Mouse (Mus musculus): ENCODE measurements at regions not wholly inside any gene's neighbourhood (a gene's known extent, or its start where the extent isn't known, plus 50 kb on each side); places are given as distances from the start of the nearest gene placed in this dataset.
"Not testable (repeated sequence)": the region's sequence is repeated elsewhere in the genome, so short reads cannot be mapped to it uniquely, and the experiment has no call there.

DNA sequence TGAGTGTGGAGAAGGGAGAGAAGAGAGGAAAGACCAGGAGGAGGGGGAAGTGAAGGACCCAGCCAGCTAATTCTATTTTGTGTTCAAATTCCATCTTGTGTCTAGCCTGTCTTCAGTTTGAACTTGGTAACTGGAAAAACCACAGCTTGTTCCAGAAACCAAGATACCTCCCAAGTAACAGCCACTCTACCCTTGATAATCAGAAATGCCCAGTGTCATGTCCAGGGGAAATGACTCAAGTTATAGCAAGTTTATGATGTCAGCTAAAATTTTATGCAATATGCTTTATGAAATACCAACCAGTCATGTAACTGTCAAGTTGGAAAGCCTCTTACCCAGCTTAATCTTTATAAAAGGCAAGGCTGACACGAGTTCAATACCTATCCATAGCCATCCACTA lies 137.4 kb upstream of the Thpo start:
- Histone ChIP-seq H3K79me2 (replicated peaks; ENCODE audit: control insufficient read depth, insufficient read depth, low read length) (no peaks in the 10 kb centered on the region), H3K27ac (no peak overlapping the region), H3K9ac (ENCODE audit: low read depth, low read length) (no peak overlapping the region), H3K4me1 (ENCODE audit: control insufficient read depth, insufficient read depth, low read length) (no peaks in the 10 kb centered on the region), H3K36me3 (ENCODE audit: control insufficient read depth, insufficient read depth, low read length) (no peaks in the 10 kb centered on the region), H3K27me3 (ENCODE audit: control insufficient read depth, insufficient read depth, low read length) (no peaks in the 10 kb centered on the region), H3K4me3 (no peak overlapping the region)
- no peak for TF ChIP-seq POLR2A (IDR thresholded peaks at IDR 0.05; ENCODE audit: insufficient read depth, low read depth, low read length)
- TF ChIP-seq EP300 (IDR thresholded peaks at IDR 0.05; ENCODE audit: insufficient read depth, low read depth, low read length) = no peak
- DNase-seq = no peak
- intact Hi-C loops (cut with DNase I) = no loop called here
- 23% methylated on average over 1 of the region's 1 CpGs for WGBS

DNA sequence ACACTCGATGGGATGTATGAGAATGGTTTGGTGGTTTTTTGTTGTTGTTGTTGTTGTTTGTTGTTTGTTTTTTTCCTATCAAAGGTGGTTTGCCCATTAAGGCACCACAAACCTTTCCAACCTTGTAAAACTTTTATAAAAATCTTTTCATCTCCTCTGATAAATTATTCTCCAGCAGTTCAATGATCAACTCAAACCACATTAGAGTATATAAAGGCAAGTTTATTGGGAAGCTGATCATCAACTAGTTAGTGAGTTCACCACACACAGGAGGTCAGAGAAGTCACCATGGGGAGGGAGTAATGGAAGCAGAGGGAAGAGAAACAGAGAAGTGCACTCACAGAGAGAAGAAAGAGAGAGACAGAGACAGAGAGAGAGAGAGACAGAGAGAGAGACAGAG lies 132.5 kb upstream of the Thpo start:
- intact Hi-C loops (cut with DNase I) = no loop called here
- no peaks in the 10 kb centered on the region for H3K4me1 ChIP-seq (ENCODE audit: control insufficient read depth, insufficient read depth, low read length)
- TF ChIP-seq POLR2A (IDR thresholded peaks at IDR 0.05; ENCODE audit: insufficient read depth, low read depth, low read length) = no peak
- no peak for TF ChIP-seq EP300 (IDR thresholded peaks at IDR 0.05; ENCODE audit: insufficient read depth, low read depth, low read length)
- no peak for TF ChIP-seq CTCF (IDR thresholded peaks at IDR 0.05)
- H3K79me2 ChIP-seq (replicated peaks; ENCODE audit: control insufficient read depth, insufficient read depth, low read length) = no peaks in the 10 kb centered on the region
- H3K9ac ChIP-seq (ENCODE audit: low read depth, low read length) = no peak overlapping the region
- no peaks in the 10 kb centered on the region for H3K36me3 ChIP-seq (ENCODE audit: control insufficient read depth, insufficient read depth, low read length)
- H3K4me3 ChIP-seq = no peak overlapping the region
- H3K27me3 ChIP-seq (ENCODE audit: control insufficient read depth, insufficient read depth, low read length) = no peaks in the 10 kb centered on the region
- no peak overlapping the region for H3K27ac ChIP-seq
- no peak for DNase-seq
- WGBS = 72% methylated on average over 1 of the region's 1 CpGs

DNA sequence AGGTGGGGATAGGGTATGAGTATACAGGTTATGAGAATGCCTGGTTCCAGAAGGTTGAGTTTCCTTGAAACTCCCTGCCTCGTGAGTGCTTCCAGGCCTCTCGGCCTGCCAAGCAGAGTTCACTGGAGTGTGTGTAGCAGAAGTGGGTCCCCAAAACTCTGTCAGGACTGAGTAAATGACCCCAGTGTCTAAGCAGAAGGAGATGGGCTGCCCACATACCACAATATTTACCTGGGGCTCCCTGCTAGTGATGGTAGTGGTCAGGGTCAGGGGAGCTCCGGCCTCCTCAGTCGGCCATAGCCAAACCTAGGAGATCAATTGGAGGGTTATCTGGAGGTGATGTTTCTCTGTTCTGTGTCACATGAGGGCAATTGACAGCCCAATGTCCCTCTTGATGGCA lies 126.9 kb upstream of the Thpo start:
- 95% methylated on average over 4 of the region's 4 CpGs for WGBS
- no peaks in the 10 kb centered on the region for H3K36me3 ChIP-seq (ENCODE audit: control insufficient read depth, insufficient read depth, low read length)
- H3K79me2 ChIP-seq (replicated peaks; ENCODE audit: control insufficient read depth, insufficient read depth, low read length) = no peaks in the 10 kb centered on the region
- no peak for DNase-seq
- H3K4me3 ChIP-seq = no peak overlapping the region
- TF ChIP-seq POLR2A (IDR thresholded peaks at IDR 0.05; ENCODE audit: insufficient read depth, low read depth, low read length) (no peak), EP300 (IDR thresholded peaks at IDR 0.05; ENCODE audit: insufficient read depth, low read depth, low read length) (no peak), CTCF (IDR thresholded peaks at IDR 0.05) (no peak)
- intact Hi-C loops (cut with DNase I) = no loop called here
- H3K4me1 ChIP-seq (ENCODE audit: control insufficient read depth, insufficient read depth, low read length) = no peaks in the 10 kb centered on the region; the same call in 1 of the 2 replicates
- H3K9ac ChIP-seq (ENCODE audit: low read depth, low read length) = no peak overlapping the region
- H3K27ac ChIP-seq = no peak overlapping the region
- H3K27me3 ChIP-seq (ENCODE audit: control insufficient read depth, insufficient read depth, low read length) = no peaks in the 10 kb centered on the region

DNA sequence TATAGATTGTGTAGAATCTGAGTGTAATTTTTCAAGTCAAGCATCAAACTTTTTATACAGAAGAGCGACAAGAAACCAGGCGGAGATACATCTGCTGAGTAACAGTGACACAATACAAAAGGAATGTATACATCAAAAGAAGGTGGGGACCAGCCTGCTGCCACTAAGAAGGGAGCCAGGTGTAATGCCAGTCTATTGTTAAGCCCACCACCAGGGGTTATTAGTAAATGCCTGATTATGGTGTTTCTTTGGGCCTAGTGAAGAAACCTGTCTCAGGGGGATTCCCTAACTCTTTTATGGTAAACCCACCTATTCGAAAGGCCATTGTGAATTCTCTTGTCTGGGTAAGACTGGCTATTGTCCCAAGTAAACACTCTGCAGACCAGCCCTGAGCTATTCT lies 126.3 kb upstream of the Thpo start:
- H3K9ac ChIP-seq (ENCODE audit: low read depth, low read length); H3K4me3 ChIP-seq; H3K27ac ChIP-seq; H3K4me1 ChIP-seq (ENCODE audit: control insufficient read depth, insufficient read depth, low read length); H3K27me3 ChIP-seq (ENCODE audit: control insufficient read depth, insufficient read depth, low read length); intact Hi-C loops (cut with DNase I); H3K79me2 ChIP-seq (replicated peaks; ENCODE audit: control insufficient read depth, insufficient read depth, low read length); H3K36me3 ChIP-seq (ENCODE audit: control insufficient read depth, insufficient read depth, low read length); DNase-seq: not testable (repeated sequence)
- 81% methylated on average over 3 of the region's 3 CpGs for WGBS

DNA sequence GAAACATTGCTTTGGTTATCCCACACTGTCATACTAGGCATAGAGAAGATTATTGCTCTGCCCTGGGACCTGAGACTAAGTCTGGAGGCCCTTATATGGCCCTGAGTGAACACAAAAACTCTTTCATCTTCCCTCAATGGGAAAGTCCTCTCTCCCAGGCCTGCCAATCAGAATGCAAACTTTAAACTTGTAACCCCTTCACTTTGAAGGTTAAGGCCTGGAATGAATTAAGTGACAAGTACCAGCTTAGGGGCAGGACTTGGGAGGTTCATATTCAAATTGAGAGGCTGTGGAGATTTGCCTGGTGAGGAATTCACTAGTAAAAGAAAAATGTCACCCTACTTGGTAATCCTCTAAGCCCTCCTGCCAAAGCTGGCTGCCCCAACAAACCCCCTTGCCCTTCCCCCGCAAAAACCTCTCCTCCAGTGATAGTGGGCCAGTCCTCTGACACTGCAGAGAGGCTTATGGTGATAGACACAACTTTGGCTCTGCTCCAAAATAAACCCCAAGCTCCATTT lies 120.4 kb upstream of the Thpo start:
- Histone ChIP-seq H3K4me3 (no peak overlapping the region), H3K9ac (ENCODE audit: low read depth, low read length) (no peak overlapping the region), H3K27ac (no peak overlapping the region), H3K27me3 (ENCODE audit: control insufficient read depth, insufficient read depth, low read length) (no peaks in the 10 kb centered on the region), H3K36me3 (ENCODE audit: control insufficient read depth, insufficient read depth, low read length) (no peaks in the 10 kb centered on the region), H3K79me2 (replicated peaks; ENCODE audit: control insufficient read depth, insufficient read depth, low read length) (no peaks in the 10 kb centered on the region), H3K4me1 (ENCODE audit: control insufficient read depth, insufficient read depth, low read length) (no peaks in the 10 kb centered on the region; the same call in 1 of the 2 replicates)
- TF ChIP-seq CTCF (IDR thresholded peaks at IDR 0.05) (no peak), EP300 (IDR thresholded peaks at IDR 0.05; ENCODE audit: insufficient read depth, low read depth, low read length) (no peak), POLR2A (IDR thresholded peaks at IDR 0.05; ENCODE audit: insufficient read depth, low read depth, low read length) (no peak)
- no peak for DNase-seq
- 38% methylated on average over 1 of the region's 1 CpGs for WGBS
- intact Hi-C loops (cut with DNase I) = no loop called here

DNA sequence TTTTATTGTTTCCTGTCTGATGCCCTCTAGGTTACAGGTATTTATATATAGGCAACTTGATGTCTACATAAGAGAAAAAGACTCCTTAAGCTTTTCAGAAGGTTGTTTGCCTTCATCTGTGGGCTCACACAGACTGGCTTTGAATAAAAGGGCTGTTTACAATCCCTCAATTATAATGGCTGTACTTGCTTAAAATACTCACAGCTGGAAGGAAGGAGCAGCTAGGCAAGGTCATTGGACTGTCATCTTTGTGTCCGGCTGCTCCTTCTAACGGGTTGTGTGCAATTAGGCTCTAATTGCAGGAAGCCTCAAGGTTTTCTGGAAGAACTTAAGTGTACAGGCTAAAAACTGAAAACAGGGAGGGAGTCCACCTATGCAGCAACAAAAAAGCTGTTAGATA lies 103.8 kb upstream of the Thpo start:
- Histone ChIP-seq H3K4me1 (ENCODE audit: control insufficient read depth, insufficient read depth, low read length) (no peaks in the 10 kb centered on the region), H3K27ac (no peak overlapping the region), H3K36me3 (ENCODE audit: control insufficient read depth, insufficient read depth, low read length) (no peaks in the 10 kb centered on the region), H3K4me3 (no peak overlapping the region), H3K79me2 (replicated peaks; ENCODE audit: control insufficient read depth, insufficient read depth, low read length) (no peaks in the 10 kb centered on the region), H3K9ac (ENCODE audit: low read depth, low read length) (no peak overlapping the region), H3K27me3 (ENCODE audit: control insufficient read depth, insufficient read depth, low read length) (no peaks in the 10 kb centered on the region)
- TF ChIP-seq CTCF (IDR thresholded peaks at IDR 0.05) (no peak), EP300 (IDR thresholded peaks at IDR 0.05; ENCODE audit: insufficient read depth, low read depth, low read length) (no peak)
- WGBS = 39% methylated on average over 2 of the region's 2 CpGs
- intact Hi-C loops (cut with DNase I) = no loop called here
- DNase-seq = no peak
